Mouse (Mus musculus): ENCODE measurements at regions not wholly inside any gene's neighbourhood (a gene's known extent, or its start where the extent isn't known, plus 50 kb on each side); places are given as distances from the start of the nearest gene placed in this dataset.
A peak's percentile ranks its signal among the peaks of the same experiment; 100 is the strongest.

DNA sequence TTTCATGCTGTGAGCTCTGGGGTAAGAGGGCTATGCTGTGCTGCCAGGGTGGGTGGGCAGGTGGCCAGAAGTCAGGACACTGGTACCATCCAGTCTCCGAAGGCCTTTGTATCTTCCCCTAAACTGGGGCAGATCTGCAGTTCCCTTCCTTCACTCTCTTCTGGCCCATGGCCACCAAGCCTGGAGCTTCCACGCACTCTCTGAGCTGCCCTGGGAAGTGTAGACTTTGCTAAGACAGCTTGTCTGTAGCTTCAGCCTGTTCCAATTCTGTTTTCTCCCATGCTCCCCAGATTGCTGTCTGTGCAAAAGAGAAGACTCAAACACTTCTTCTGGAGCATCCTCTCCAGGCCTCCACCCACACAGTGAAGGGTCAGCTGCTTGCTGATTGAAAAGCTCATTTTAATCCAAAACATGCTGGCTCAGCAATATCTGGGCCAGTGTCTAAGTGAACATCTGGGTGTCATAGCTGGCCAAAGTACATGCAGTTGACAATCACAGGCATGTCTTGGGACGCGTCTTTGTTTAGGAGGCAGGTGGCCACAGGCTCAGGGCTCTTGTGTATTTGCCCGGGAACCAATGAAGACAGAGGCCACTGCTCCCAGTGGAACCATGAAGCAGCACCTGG is 72.0 kb downstream of the Gm11983 start:
- H3K4me1 ChIP-seq: peaks cover 10% of the 10 kb centered on the region
- no peak overlapping the region for H3K4me2 ChIP-seq
- H3K4me3 ChIP-seq (replicated peaks): no peak overlapping the region
- no peak for ATAC-seq (ENCODE audit: low FRiP score)
- H3K9me3 ChIP-seq (replicated peaks): no peaks in the 10 kb centered on the region
- WGBS: 87% methylated on average over 5 of the region's 5 CpGs
- no peaks in the 10 kb centered on the region for H3K27me3 ChIP-seq (replicated peaks)
- no peak overlapping the region for H3K9ac ChIP-seq (replicated peaks)
- H3K27ac ChIP-seq (replicated peaks): no peak overlapping the region
- no peaks in the 10 kb centered on the region for H3K36me3 ChIP-seq

GRCm38 (mm10) chr11:6764186-6764585 is 73.3 kb downstream of the Gm11983 start:
- Histone ChIP-seq H3K9ac (replicated peaks) (no peak overlapping the region), H3K36me3 (no peaks in the 10 kb centered on the region), H3K27ac (replicated peaks) (no peak overlapping the region), H3K9me3 (replicated peaks) (no peaks in the 10 kb centered on the region), H3K4me2 (no peak overlapping the region), H3K4me3 (replicated peaks) (no peak overlapping the region), H3K4me1 (peaks cover 10% of the 10 kb centered on the region), H3K27me3 (replicated peaks) (no peaks in the 10 kb centered on the region)
- 92% methylated on average over 3 of the region's 3 CpGs for WGBS
- ATAC-seq (ENCODE audit: low FRiP score): no peak

GRCm38 (mm10) chr11:6763001-6763400 is 74.5 kb downstream of the Gm11983 start:
- H3K36me3 ChIP-seq: no peaks in the 10 kb centered on the region
- no peak overlapping the region for H3K4me2 ChIP-seq
- peaks cover 10% of the 10 kb centered on the region for H3K4me1 ChIP-seq
- H3K9ac ChIP-seq (replicated peaks): no peak overlapping the region
- H3K9me3 ChIP-seq (replicated peaks): no peaks in the 10 kb centered on the region
- no peak for ATAC-seq (ENCODE audit: low FRiP score)
- H3K27ac ChIP-seq (replicated peaks): no peak overlapping the region
- no peaks in the 10 kb centered on the region for H3K27me3 ChIP-seq (replicated peaks)
- H3K4me3 ChIP-seq (replicated peaks): no peak overlapping the region
- WGBS: 81% methylated on average over 4 of the region's 4 CpGs

DNA sequence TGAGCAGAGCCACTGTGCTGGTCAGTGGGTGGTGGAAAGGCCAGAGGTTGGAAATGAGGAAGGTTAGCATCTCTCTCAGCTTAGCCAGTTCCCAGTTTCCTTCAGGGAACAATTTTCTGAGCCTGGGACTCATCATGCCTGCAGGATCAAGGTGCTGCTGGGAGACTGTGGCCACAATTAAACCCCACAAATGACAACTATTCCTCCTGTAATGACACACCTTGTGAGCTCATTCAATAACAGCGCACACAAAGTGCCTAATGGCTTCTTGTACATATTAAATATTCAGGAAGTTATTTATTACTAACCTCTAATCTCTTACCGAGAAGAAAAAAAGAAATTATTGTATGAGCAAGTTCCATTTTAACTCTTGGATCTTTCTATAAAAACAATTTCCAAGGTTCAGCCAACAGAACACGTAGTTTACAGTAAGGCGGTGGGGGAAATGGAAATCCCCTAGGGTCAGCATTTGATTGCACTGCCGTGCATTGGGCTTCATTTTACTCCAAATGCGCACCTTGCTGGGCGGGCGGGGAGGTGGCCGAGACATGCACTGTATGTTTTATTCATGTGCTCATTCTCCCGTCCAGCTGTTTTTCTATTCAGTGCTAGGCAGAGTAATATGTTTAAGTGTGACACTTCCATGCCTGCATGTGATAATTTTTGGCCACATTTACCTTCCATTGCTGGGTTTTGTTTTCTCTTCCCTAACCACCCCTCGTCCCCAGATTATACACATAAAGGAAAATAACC is 75.4 kb downstream of the Gm11983 start:
- Histone ChIP-seq H3K27me3 (replicated peaks) (no peaks in the 10 kb centered on the region), H3K4me2 (no peak overlapping the region), H3K4me1 (peaks cover 10% of the 10 kb centered on the region), H3K27ac (replicated peaks) (0 out of 2 replicates have a peak overlapping the region, but pooled peaks have one; percentile 25), H3K9ac (replicated peaks) (no peak overlapping the region), H3K4me3 (replicated peaks) (no peak overlapping the region), H3K9me3 (replicated peaks) (no peaks in the 10 kb centered on the region), H3K36me3 (no peaks in the 10 kb centered on the region)
- peak; percentile 54; the same call in 1 of the 2 replicates for ATAC-seq (ENCODE audit: low FRiP score)
- WGBS: 37% methylated on average over 11 of the region's 11 CpGs

DNA sequence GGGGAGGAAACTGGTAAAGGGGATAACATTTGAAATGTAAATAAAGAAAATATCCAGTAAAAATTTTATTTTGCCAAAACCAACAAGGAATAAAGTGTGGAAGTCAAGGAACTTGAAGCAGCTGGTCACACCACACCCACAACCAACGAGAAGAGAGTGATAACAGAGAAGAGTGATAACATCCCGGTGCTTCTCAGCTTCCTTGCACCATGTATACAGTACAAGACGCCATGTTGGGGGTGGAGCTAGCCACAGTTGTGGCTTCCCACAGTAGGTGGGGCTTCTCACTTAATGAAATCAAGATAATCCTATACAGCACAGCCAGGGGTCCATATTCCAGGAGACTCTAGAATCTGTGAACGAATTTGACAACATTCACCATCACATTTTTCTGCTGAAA is 77.9 kb downstream of the Gm11983 start:
- WGBS: 90% methylated on average over 4 of the region's 4 CpGs
- H3K9me3 ChIP-seq (replicated peaks): no peaks in the 10 kb centered on the region
- H3K36me3 ChIP-seq: no peaks in the 10 kb centered on the region
- H3K27ac ChIP-seq (replicated peaks): no peak overlapping the region
- no peaks in the 10 kb centered on the region for H3K27me3 ChIP-seq (replicated peaks)
- H3K9ac ChIP-seq (replicated peaks): no peak overlapping the region
- no peak overlapping the region for H3K4me3 ChIP-seq (replicated peaks)
- H3K4me2 ChIP-seq: no peak overlapping the region
- no peak for ATAC-seq (ENCODE audit: low FRiP score)
- H3K4me1 ChIP-seq: peaks cover 10% of the 10 kb centered on the region

- Histone ChIP-seq H3K9me3 (replicated peaks) (no peaks in the 10 kb centered on the region), H3K27me3 (replicated peaks) (no peaks in the 10 kb centered on the region), H3K4me2 (no peak overlapping the region), H3K4me1 (no peaks in the 10 kb centered on the region), H3K27ac (replicated peaks) (no peak overlapping the region), H3K4me3 (replicated peaks) (no peak overlapping the region), H3K36me3 (no peaks in the 10 kb centered on the region), H3K9ac (replicated peaks) (no peak overlapping the region)
- ATAC-seq (ENCODE audit: low FRiP score): no peak
- 91% methylated on average over 5 of the region's 5 CpGs for WGBS
Observed at GRCm38 (mm10) chr11:6739439-6739838, 81.1 kb downstream of the Ramp3 start.

- H3K27me3 ChIP-seq (replicated peaks): no peaks in the 10 kb centered on the region
- WGBS: 78% methylated on average over 3 of the region's 3 CpGs
- H3K27ac ChIP-seq (replicated peaks): no peak overlapping the region
- no peak overlapping the region for H3K9ac ChIP-seq (replicated peaks)
- no peaks in the 10 kb centered on the region for H3K36me3 ChIP-seq
- no peaks in the 10 kb centered on the region for H3K9me3 ChIP-seq (replicated peaks)
- H3K4me2 ChIP-seq: no peak overlapping the region
- H3K4me3 ChIP-seq (replicated peaks): no peak overlapping the region
- H3K4me1 ChIP-seq: no peaks in the 10 kb centered on the region
- no peak for ATAC-seq (ENCODE audit: low FRiP score)
Observed at GRCm38 (mm10) chr11:6738581-6738980, 80.3 kb downstream of the Ramp3 start.

DNA sequence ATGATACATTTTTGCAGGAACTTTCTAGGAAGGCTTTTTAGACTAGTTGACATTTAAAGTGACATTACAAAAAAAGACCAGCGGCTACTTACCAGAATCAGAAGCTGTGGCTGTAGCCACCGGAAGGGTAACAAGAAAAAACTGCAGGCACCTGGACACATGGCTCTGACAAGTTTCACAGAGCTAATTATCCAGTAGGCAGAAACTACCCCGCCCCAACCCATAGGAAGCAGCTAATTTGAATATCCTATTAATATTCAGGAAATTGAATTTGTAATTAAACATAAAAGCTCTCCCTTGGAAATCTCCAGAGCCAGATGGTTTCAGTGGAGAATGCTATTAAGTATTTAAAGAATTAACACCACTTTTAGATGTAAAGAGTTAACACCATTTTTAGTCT is 79.8 kb downstream of the Ramp3 start:
- no peaks in the 10 kb centered on the region for H3K27me3 ChIP-seq (replicated peaks)
- no peak for ATAC-seq (ENCODE audit: low FRiP score)
- H3K4me1 ChIP-seq: no peaks in the 10 kb centered on the region
- H3K27ac ChIP-seq (replicated peaks): no peak overlapping the region
- 68% methylated on average over 3 of the region's 3 CpGs for WGBS
- H3K4me2 ChIP-seq: no peak overlapping the region
- no peak overlapping the region for H3K4me3 ChIP-seq (replicated peaks)
- no peaks in the 10 kb centered on the region for H3K9me3 ChIP-seq (replicated peaks)
- no peak overlapping the region for H3K9ac ChIP-seq (replicated peaks)
- H3K36me3 ChIP-seq: no peaks in the 10 kb centered on the region

- no peak overlapping the region for H3K9ac ChIP-seq (replicated peaks)
- no peak overlapping the region for H3K4me2 ChIP-seq
- ATAC-seq (ENCODE audit: low FRiP score): no peak
- no peaks in the 10 kb centered on the region for H3K36me3 ChIP-seq
- WGBS: 91% methylated on average over 7 of the region's 7 CpGs
- no peaks in the 10 kb centered on the region for H3K4me1 ChIP-seq
- no peak overlapping the region for H3K4me3 ChIP-seq (replicated peaks)
- H3K27ac ChIP-seq (replicated peaks): no peak overlapping the region
- H3K9me3 ChIP-seq (replicated peaks): no peaks in the 10 kb centered on the region
- H3K27me3 ChIP-seq (replicated peaks): no peaks in the 10 kb centered on the region
Observed at GRCm38 (mm10) chr11:6734746-6735430, 76.6 kb downstream of the Ramp3 start.

- no peaks in the 10 kb centered on the region for H3K4me1 ChIP-seq
- WGBS: 67% methylated on average over 5 of the region's 5 CpGs
- no peak overlapping the region for H3K4me3 ChIP-seq (replicated peaks)
- no peaks in the 10 kb centered on the region for H3K36me3 ChIP-seq
- ATAC-seq (ENCODE audit: low FRiP score): no peak
- no peaks in the 10 kb centered on the region for H3K9me3 ChIP-seq (replicated peaks)
- no peak overlapping the region for H3K9ac ChIP-seq (replicated peaks)
- H3K27me3 ChIP-seq (replicated peaks): no peaks in the 10 kb centered on the region
- H3K4me2 ChIP-seq: no peak overlapping the region
- H3K27ac ChIP-seq (replicated peaks): no peak overlapping the region
Observed at GRCm38 (mm10) chr11:6731505-6731904, 73.2 kb downstream of the Ramp3 start.

Data from neural tube, embryonic 15.5 days (tissue).